Mouse (Mus musculus) liver, embryonic 11.5 days (tissue): ENCODE results near the gene F10. TPM values are rescaled to one million over a fixed set of nuclear protein-coding genes. Genes with fewer than 3 reads are reported as not detected.

Experiments used
- ATAC-seq: fragments of 200-750 bp; cut with Nextera tagmentation; replicated peaks from 2 replicates; pipeline ENCODE4 v1.8.0; 2017; ENCODE audit warnings: moderate number of reproducible peaks, mild to moderate bottlenecking, moderate TSS enrichment, moderate library complexity; ENCODE audit not compliant: low FRiP score
- DNase-seq: peaks from one replicate; pipeline ENCODE4 v3.0.0-alpha.2; 2017; ENCODE audit warnings: low spot score
- H3K27ac ChIP-seq: fragments of 300-500 bp; sonication (generic); 2 replicates; pipeline ENCODE4 v1.5.1; 2014; ENCODE audit warnings: mild to moderate bottlenecking, low read depth, low read length, control low read depth
- H3K27me3 ChIP-seq: fragments of 300-500 bp; sonication (generic); replicated peaks from 2 replicates; pipeline ENCODE4 v1.6.1; 2014; ENCODE audit warnings: low read length, mixed read lengths; ENCODE audit not compliant: control insufficient read depth, insufficient read depth
- H3K36me3 ChIP-seq: fragments of 300-500 bp; sonication (generic); 2 replicates; pipeline ENCODE4 v1.6.1; 2014; ENCODE audit warnings: mild to moderate bottlenecking, low read length, moderate library complexity, mixed read lengths; ENCODE audit not compliant: control insufficient read depth, insufficient read depth
- H3K4me1 ChIP-seq: fragments of 300-500 bp; sonication (generic); replicated peaks from 2 replicates; pipeline ENCODE4 v1.6.1; 2014; ENCODE audit warnings: low read length, mixed read lengths; ENCODE audit not compliant: control insufficient read depth, insufficient read depth
- H3K4me2 ChIP-seq: fragments of 300-500 bp; sonication (generic); 2 replicates; pipeline ENCODE4 v1.6.1; 2014; ENCODE audit warnings: mild to moderate bottlenecking, control low read depth, moderate library complexity
- H3K4me3 ChIP-seq: fragments of 300-500 bp; sonication (generic); 2 replicates; pipeline ENCODE4 v1.5.1; 2014; ENCODE audit warnings: low read depth, low read length, control low read depth
- H3K9ac ChIP-seq: fragments of 300-500 bp; sonication (generic); 2 replicates; pipeline ENCODE4 v1.6.1; 2014; ENCODE audit warnings: low read depth, low read length, control low read depth
- H3K9me3 ChIP-seq: fragments of 300-500 bp; sonication (generic); 2 replicates; pipeline ENCODE4 v1.6.1; 2016; ENCODE audit warnings: low read length, inconsistent platforms, mixed read lengths; ENCODE audit not compliant: control insufficient read depth
- WGBS: fragments of 180-500 bp; shearing (Covaris S2); extraction: QIAGEN DNeasy Blood & Tissue Kit; methylation state at CpG from one replicate; pipeline ENCODE4 v1.1.7; 2014; 5-methylcytosine and 5-hydroxymethylcytosine counted together
- polyA plus RNA-seq: library from polyadenylated mRNA; unstranded; fragments of >200 nt; fragmentation: Nextera tagmentation; extraction: Ambion mirVana; gene quantifications from 2 replicates; pipeline ENCODE4 v1.2.1, GENCODE M21; 2014

Gene F10
- polyA plus RNA-seq, 1 experiment from 2014 or later: 61.1 TPM

DNA sequence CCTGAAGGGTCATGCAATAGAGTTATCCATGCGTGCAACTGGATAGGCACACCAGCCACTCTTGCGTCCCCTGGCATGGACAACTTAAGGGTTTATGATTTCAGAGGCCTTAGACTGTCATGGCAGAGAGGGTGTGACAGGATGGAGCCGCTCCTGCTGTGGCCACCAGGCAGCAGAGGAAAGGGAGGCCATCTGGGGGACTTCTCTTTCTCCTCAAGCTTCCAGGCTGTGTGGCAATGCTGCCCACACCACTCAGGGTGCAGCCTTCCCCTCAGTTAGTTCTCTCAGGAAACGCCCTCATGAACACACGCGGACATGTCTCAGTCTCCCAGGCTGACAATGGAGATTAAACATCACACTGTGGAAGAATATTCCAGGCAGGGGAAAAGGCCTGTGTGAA lies 1.9 kb downstream of the F10 start:
- no peaks in the 10 kb centered on the region for H3K36me3 ChIP-seq
- H3K4me3 ChIP-seq: no peak overlapping the region
- WGBS: 73% methylated on average over 6 of the region's 6 CpGs
- H3K4me1 ChIP-seq: peaks cover 6% of the 10 kb centered on the region
- no peaks in the 10 kb centered on the region for H3K27me3 ChIP-seq
- H3K9ac ChIP-seq: 0 out of 2 replicates have a peak overlapping the region, but pooled peaks have one; percentile 22
- ATAC-seq: no peak
- peak overlapping the region; percentile 59 for H3K4me2 ChIP-seq
- no peak overlapping the region; the same call in 1 of the 2 replicates for H3K27ac ChIP-seq
- no peaks in the 10 kb centered on the region for H3K9me3 ChIP-seq
- no peak for DNase-seq

DNA sequence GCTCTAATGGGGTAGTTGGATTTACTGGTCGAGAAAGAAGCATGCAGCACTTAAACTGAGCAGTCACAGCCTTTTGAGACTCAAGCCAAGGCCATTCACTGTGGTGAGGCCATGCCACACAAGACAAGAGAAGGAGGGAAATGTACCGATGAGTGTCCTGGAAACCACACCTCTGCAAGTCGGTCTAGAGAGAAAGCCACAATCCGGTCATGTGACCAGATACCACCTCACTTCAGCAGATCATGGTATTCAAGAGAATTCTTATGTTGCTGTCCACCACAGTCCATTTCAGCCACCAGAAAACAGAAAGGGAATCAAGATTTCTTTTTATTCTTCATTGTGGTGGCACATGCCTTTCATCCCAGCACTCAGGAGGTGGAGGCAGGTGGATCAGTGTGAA lies 4.4 kb downstream of the F10 start:
- no peak for DNase-seq
- H3K4me2 ChIP-seq: no peak overlapping the region
- H3K4me3 ChIP-seq: no peak overlapping the region
- ATAC-seq: no peak
- no peaks in the 10 kb centered on the region for H3K9me3 ChIP-seq
- H3K36me3 ChIP-seq: no peaks in the 10 kb centered on the region
- no peak overlapping the region for H3K9ac ChIP-seq
- 57% methylated on average over 4 of the region's 4 CpGs for WGBS
- H3K27me3 ChIP-seq: no peaks in the 10 kb centered on the region
- no peak overlapping the region for H3K27ac ChIP-seq
- peaks cover 5% of the 10 kb centered on the region for H3K4me1 ChIP-seq

DNA sequence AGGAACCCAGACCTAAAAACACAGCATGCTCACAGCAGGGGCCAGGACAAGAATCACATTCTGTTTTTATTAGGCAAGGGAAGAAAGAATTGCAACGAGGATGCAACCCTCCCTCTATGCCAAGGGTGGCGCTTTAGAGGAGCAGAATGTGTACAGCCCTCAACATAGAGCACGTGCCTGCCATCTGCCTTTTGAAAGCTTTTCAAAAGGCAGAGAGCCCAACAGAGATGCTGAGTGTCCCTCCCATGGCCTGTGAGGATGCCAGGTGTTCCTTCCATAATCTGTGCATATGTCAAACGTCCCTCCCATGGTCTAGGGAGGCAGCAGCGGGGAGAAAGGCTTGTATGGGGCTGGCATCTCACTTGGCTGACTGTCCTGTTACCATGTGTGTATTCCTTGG lies 10.5 kb downstream of the F10 start:
- H3K4me2 ChIP-seq: no peak overlapping the region
- H3K36me3 ChIP-seq: no peaks in the 10 kb centered on the region
- no peak for DNase-seq
- H3K4me3 ChIP-seq: no peak overlapping the region
- H3K4me1 ChIP-seq: no peaks in the 10 kb centered on the region
- 67% methylated on average over 5 of the region's 5 CpGs for WGBS
- no peak for ATAC-seq
- no peaks in the 10 kb centered on the region for H3K27me3 ChIP-seq
- H3K9me3 ChIP-seq: no peaks in the 10 kb centered on the region
- no peak overlapping the region for H3K27ac ChIP-seq
- H3K9ac ChIP-seq: no peak overlapping the region

DNA sequence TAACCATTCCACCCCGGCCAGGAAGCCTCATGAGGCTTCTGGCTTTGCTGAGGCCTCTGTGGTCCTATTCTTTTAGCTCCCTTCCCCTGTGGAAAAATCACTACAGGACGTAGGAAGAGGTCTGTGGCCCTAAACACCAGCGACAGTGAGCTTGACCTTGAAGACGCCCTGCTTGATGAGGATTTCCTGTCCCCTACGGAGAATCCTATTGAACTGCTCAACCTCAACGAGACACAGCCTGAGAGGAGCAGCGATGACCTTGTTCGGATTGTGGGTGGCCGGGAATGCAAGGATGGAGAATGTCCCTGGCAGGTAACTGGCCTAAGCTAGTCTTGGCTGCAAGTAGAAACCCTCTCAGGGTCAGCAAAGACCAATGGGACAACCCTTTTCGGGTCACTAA lies 13.4 kb downstream of the F10 start:
- Histone ChIP-seq H3K27ac (no peak overlapping the region), H3K27me3 (no peaks in the 10 kb centered on the region), H3K4me1 (no peaks in the 10 kb centered on the region), H3K9ac (no peak overlapping the region), H3K36me3 (0 out of 2 replicates have a peak, but pooled peaks cover 2% of the 10 kb centered on the region), H3K9me3 (no peaks in the 10 kb centered on the region), H3K4me2 (no peak overlapping the region), H3K4me3 (no peak overlapping the region)
- DNase-seq (no peak), ATAC-seq (no peak)
- 76% methylated on average over 10 of the region's 10 CpGs for WGBS

DNA sequence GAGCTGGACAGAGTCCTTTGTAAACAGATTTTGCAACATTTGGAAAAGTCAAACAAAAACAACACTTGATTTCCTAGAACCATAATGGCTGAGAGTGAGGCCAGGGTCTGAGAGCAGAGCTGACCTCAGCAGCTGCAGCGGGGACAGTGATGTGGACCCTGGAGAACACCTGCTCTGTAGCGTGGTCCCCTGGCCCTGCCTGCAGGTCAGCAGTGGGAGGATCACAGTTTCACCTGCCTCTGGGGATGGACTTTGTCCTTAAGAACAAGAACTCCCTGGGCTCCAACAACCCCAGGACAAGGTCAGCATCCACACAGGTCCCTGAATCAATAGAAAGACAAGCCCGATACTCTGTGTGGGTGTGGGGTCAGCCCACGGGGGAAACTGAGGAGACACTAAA lies 20.2 kb downstream of the F10 start:
- peak overlapping the region; percentile 11; the same call in 1 of the 2 replicates for H3K27ac ChIP-seq
- H3K9me3 ChIP-seq: no peaks in the 10 kb centered on the region
- no peaks in the 10 kb centered on the region for H3K27me3 ChIP-seq
- no peak overlapping the region for H3K4me3 ChIP-seq
- 0 out of 2 replicates have a peak, but pooled peaks cover 3% of the 10 kb centered on the region for H3K36me3 ChIP-seq
- ATAC-seq: peak; percentile 44
- WGBS: 65% methylated on average over 4 of the region's 4 CpGs
- no peaks in the 10 kb centered on the region; the same call in 1 of the 2 replicates for H3K4me1 ChIP-seq
- DNase-seq: no peak
- H3K4me2 ChIP-seq: no peak overlapping the region
- H3K9ac ChIP-seq: no peak overlapping the region

DNA sequence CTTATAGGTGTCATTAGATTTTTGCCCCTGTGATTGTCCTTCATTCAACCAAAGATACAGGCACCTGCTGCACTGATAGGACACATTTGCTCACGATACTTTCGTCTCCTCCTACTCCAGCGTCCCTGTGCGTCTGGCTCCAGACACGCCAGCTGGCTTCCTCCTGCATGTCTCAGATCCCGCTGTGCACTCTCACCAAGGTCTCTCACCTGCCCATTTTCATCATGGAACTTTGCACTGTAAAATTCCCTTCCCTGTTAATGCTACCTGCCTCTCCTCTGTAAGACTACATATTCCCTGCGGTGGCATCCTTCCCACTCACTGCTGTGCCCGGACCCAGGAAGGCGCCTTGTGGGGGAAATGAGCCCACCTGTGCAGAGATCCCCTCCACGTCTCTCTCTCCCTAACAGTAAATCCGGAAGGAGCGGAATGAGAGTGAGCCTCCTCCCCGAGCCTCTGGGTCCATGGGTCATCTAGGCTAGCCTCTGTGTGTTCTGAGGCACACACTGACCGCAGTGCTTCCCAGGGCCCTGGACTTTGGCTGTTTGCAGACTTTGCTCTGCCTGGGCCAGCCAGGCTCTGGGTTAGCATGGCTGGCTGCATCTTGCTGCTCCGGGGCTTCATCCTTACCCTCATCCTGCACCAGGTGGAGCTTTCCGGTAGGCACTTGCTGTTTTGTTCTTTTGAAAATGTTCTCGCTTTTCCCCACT lies 23.5 kb downstream of the F10 start, which contains the start of gene Proz:
Gene Proz (plus strand): TSS at position 474 of the 710 bp plus-strand sequence.
- Histone ChIP-seq H3K9ac (no peak within 1 kb of the TSS), H3K27ac (peak within 1 kb of the TSS; percentile 59), H3K9me3 (no peaks in the 10 kb centered on the region), H3K36me3 (0 out of 2 replicates have a peak, but pooled peaks cover under 1% of the 10 kb centered on the region), H3K4me2 (peak within 1 kb of the TSS; percentile 51), H3K4me3 (peak within 1 kb of the TSS; percentile 33), H3K27me3 (no peaks in the 10 kb centered on the region), H3K4me1 (no peaks in the 10 kb centered on the region; the same call in 1 of the 2 replicates)
- peak; percentile 74 for ATAC-seq
- no peak for DNase-seq
- 69% methylated on average over 17 of the region's 17 CpGs for WGBS

DNA sequence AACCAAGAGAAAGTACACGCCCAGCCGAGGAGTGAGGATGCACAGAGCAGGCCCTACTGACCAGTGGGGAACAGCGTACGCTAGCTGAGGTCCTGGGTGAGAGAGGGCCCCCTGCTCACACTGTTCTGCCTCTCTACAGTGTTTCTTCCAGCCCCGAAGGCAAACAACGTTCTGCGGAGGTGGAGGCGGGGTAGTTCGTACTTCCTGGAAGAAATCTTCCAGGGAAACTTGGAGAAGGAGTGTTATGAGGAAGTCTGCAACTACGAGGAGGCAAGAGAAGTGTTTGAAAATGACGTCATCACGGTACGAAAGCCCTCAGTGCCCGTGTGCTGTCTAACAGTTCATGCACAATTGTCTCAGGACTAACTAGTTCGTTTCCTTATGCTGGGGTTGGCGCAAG lies 26.0 kb downstream of the F10 start:
- Histone ChIP-seq H3K9ac (no peak overlapping the region), H3K4me2 (no peak overlapping the region), H3K36me3 (no peaks in the 10 kb centered on the region), H3K27me3 (no peaks in the 10 kb centered on the region), H3K4me1 (no peaks in the 10 kb centered on the region; the same call in 1 of the 2 replicates), H3K4me3 (no peak overlapping the region), H3K27ac (no peak overlapping the region), H3K9me3 (no peaks in the 10 kb centered on the region)
- DNase-seq: no peak
- WGBS: 78% methylated on average over 16 of the region's 16 CpGs
- ATAC-seq: no peak

DNA sequence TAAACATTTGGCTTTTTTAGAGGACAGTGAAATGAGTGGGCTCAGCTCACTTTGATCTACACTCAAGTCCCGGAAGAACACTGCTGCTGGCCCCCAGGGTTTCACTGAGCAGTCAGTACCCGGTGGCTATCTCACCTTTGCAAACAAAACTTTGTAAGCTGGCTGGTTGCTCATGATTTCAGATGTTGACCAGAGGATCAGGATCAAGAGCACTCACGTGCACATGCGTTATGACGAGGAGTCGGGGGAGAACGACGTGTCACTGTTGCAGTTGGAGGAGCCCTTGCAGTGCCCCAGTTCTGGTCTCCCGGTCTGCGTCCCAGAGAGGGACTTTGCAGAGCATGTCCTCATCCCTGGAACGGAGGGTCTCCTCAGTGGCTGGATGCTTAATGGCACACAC lies 36.1 kb downstream of the F10 start:
- ATAC-seq: no peak; the same call in 1 of the 2 replicates
- DNase-seq: no peak
- Histone ChIP-seq H3K27ac (no peak overlapping the region), H3K4me3 (no peak overlapping the region), H3K4me1 (no peaks in the 10 kb centered on the region), H3K9ac (no peak overlapping the region), H3K9me3 (no peaks in the 10 kb centered on the region), H3K4me2 (no peak overlapping the region), H3K27me3 (no peaks in the 10 kb centered on the region), H3K36me3 (peaks cover 22% of the 10 kb centered on the region)
- 85% methylated on average over 11 of the region's 11 CpGs for WGBS

DNA sequence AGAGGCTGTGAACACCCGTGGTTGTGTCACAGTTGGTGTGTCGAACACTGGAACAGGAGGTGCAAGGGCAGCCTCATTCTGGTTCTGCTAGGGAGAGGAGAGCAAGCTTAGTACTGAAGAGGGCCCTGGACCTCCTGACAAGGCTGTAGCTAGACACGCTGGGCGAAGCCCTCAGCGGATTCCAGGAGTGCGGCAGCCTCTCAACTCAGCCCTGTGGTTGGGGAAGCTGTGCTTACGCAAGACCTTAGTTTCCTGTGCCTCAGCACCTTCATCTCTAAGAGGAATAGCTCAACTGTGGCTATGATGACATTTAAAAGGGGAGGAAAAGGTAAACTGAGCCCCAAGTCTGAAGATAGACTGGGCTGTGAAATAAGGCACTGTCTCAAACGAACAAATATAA lies 37.9 kb downstream of the F10 start:
- no peaks in the 10 kb centered on the region for H3K4me1 ChIP-seq
- WGBS: 75% methylated on average over 8 of the region's 8 CpGs
- H3K9ac ChIP-seq: no peak overlapping the region
- ATAC-seq (no peak), DNase-seq (no peak)
- H3K27ac ChIP-seq: no peak overlapping the region
- no peaks in the 10 kb centered on the region for H3K9me3 ChIP-seq
- H3K4me2 ChIP-seq: no peak overlapping the region
- peaks cover 33% of the 10 kb centered on the region for H3K36me3 ChIP-seq
- H3K27me3 ChIP-seq: no peaks in the 10 kb centered on the region
- no peak overlapping the region for H3K4me3 ChIP-seq
